Mouse (Mus musculus): ENCODE data around the gene Nktr. TPM values are rescaled to one million over a fixed set of nuclear protein-coding genes. Genes with fewer than 3 reads are reported as not detected.

Gene Nktr
- polyA plus RNA-seq, 1 experiment from 2014 or later: 64.1 TPM

- 55% methylated on average over 10 of the region's 10 CpGs for WGBS
- peak overlapping the region; percentile 95 for H3K9ac ChIP-seq
- H3K4me3 ChIP-seq (replicated peaks; ENCODE audit: low read length): peak overlapping the region; percentile 94
- H3K27ac ChIP-seq: peak overlapping the region; percentile 87
- H3K9me3 ChIP-seq (ENCODE audit: control insufficient read depth, low read length): no peaks in the 10 kb centered on the region
- H3K4me2 ChIP-seq (replicated peaks): peak overlapping the region; percentile 93
- ATAC-seq (ENCODE audit: low FRiP score) (no peak), DNase-seq (ENCODE audit: low spot score) (no peak)
- peaks cover 32% of the 10 kb centered on the region for H3K4me1 ChIP-seq (replicated peaks; ENCODE audit: control insufficient read depth, insufficient read depth, low read length)
- H3K27me3 ChIP-seq (ENCODE audit: control insufficient read depth, insufficient read depth, low read length): no peaks in the 10 kb centered on the region
- H3K36me3 ChIP-seq (replicated peaks; ENCODE audit: control insufficient read depth, insufficient read depth): peaks cover 45% of the 10 kb centered on the region
These were observed 39.2 kb downstream of the Nktr start for GRCm38 (mm10) chr9:121757835-121758814.

GRCm38 (mm10) chr9:121759091-121760081 is 40.4 kb downstream of the Nktr start, which contains the start of gene Zfp651:
Gene Zfp651, plus strand, starts transcription at chr9:121759330.
- peak within 1 kb of the TSS; percentile 87 for H3K27ac ChIP-seq
- peaks cover 45% of the 10 kb centered on the region for H3K36me3 ChIP-seq (replicated peaks; ENCODE audit: control insufficient read depth, insufficient read depth)
- H3K27me3 ChIP-seq (ENCODE audit: control insufficient read depth, insufficient read depth, low read length): no peaks in the 10 kb centered on the region
- peak; percentile 85 for ATAC-seq (ENCODE audit: low FRiP score)
- H3K9ac ChIP-seq: peak within 1 kb of the TSS; percentile 95
- no peaks in the 10 kb centered on the region for H3K9me3 ChIP-seq (ENCODE audit: control insufficient read depth, low read length)
- DNase-seq (ENCODE audit: low spot score): peak; percentile 79
- under 1% methylated on average over 63 of the region's 97 CpGs for WGBS
- H3K4me2 ChIP-seq (replicated peaks): peak within 1 kb of the TSS; percentile 93
- peak within 1 kb of the TSS; percentile 94 for H3K4me3 ChIP-seq (replicated peaks; ENCODE audit: low read length)
- H3K4me1 ChIP-seq (replicated peaks; ENCODE audit: control insufficient read depth, insufficient read depth, low read length): peaks cover 32% of the 10 kb centered on the region

GRCm38 (mm10) chr9:121760271-121761090 is 41.5 kb downstream of the Nktr start:
- peak overlapping the region; percentile 94 for H3K4me3 ChIP-seq (replicated peaks; ENCODE audit: low read length)
- H3K27ac ChIP-seq: peak overlapping the region; percentile 87
- peaks cover 45% of the 10 kb centered on the region for H3K36me3 ChIP-seq (replicated peaks; ENCODE audit: control insufficient read depth, insufficient read depth)
- no peaks in the 10 kb centered on the region for H3K27me3 ChIP-seq (ENCODE audit: control insufficient read depth, insufficient read depth, low read length)
- peaks cover 32% of the 10 kb centered on the region for H3K4me1 ChIP-seq (replicated peaks; ENCODE audit: control insufficient read depth, insufficient read depth, low read length)
- no peaks in the 10 kb centered on the region for H3K9me3 ChIP-seq (ENCODE audit: control insufficient read depth, low read length)
- ATAC-seq (ENCODE audit: low FRiP score): peak; percentile 22
- H3K9ac ChIP-seq: peak overlapping the region; percentile 95
- DNase-seq (ENCODE audit: low spot score): peak; percentile 50
- WGBS: under 1% methylated on average over 41 of the region's 43 CpGs
- peak overlapping the region; percentile 93 for H3K4me2 ChIP-seq (replicated peaks)

GRCm38 (mm10) chr9:121761091-121761665 is 42.2 kb downstream of the Nktr start:
- peak overlapping the region; percentile 87 for H3K27ac ChIP-seq
- DNase-seq (ENCODE audit: low spot score) (no peak), ATAC-seq (ENCODE audit: low FRiP score) (no peak)
- WGBS: 59% methylated on average over 10 of the region's 10 CpGs
- H3K4me2 ChIP-seq (replicated peaks): peak overlapping the region; percentile 93
- H3K4me3 ChIP-seq (replicated peaks; ENCODE audit: low read length): peak overlapping the region; percentile 94
- peak overlapping the region; percentile 95 for H3K9ac ChIP-seq
- peaks cover 45% of the 10 kb centered on the region for H3K36me3 ChIP-seq (replicated peaks; ENCODE audit: control insufficient read depth, insufficient read depth)
- no peaks in the 10 kb centered on the region for H3K9me3 ChIP-seq (ENCODE audit: control insufficient read depth, low read length)
- H3K27me3 ChIP-seq (ENCODE audit: control insufficient read depth, insufficient read depth, low read length): no peaks in the 10 kb centered on the region
- H3K4me1 ChIP-seq (replicated peaks; ENCODE audit: control insufficient read depth, insufficient read depth, low read length): peaks cover 32% of the 10 kb centered on the region

GRCm38 (mm10) chr9:121761787-121762186 is 42.8 kb downstream of the Nktr start:
- ATAC-seq (ENCODE audit: low FRiP score): no peak
- H3K27ac ChIP-seq: no peak overlapping the region
- H3K4me3 ChIP-seq (replicated peaks; ENCODE audit: low read length): no peak overlapping the region
- peaks cover 32% of the 10 kb centered on the region for H3K4me1 ChIP-seq (replicated peaks; ENCODE audit: control insufficient read depth, insufficient read depth, low read length)
- 0 out of 2 replicates have a peak overlapping the region, but pooled peaks have one; percentile 18 for H3K4me2 ChIP-seq (replicated peaks)
- no peaks in the 10 kb centered on the region for H3K9me3 ChIP-seq (ENCODE audit: control insufficient read depth, low read length)
- DNase-seq (ENCODE audit: low spot score): no peak
- 59% methylated on average over 8 of the region's 8 CpGs for whole genome bisulfite sequencing
- H3K27me3 ChIP-seq (ENCODE audit: control insufficient read depth, insufficient read depth, low read length): no peaks in the 10 kb centered on the region
- peaks cover 44% of the 10 kb centered on the region for H3K36me3 ChIP-seq (replicated peaks; ENCODE audit: control insufficient read depth, insufficient read depth)
- peak overlapping the region; percentile 26; the same call in 1 of the 2 replicates for H3K9ac ChIP-seq

GRCm38 (mm10) chr9:121762248-121762647 is 43.3 kb downstream of the Nktr start:
- no peaks in the 10 kb centered on the region for H3K27me3 ChIP-seq (ENCODE audit: control insufficient read depth, insufficient read depth, low read length)
- H3K27ac ChIP-seq: no peak overlapping the region
- DNase-seq (ENCODE audit: low spot score) (no peak), ATAC-seq (ENCODE audit: low FRiP score) (no peak)
- no peak overlapping the region for H3K4me2 ChIP-seq (replicated peaks)
- H3K36me3 ChIP-seq (replicated peaks; ENCODE audit: control insufficient read depth, insufficient read depth): peaks cover 46% of the 10 kb centered on the region
- no peaks in the 10 kb centered on the region for H3K9me3 ChIP-seq (ENCODE audit: control insufficient read depth, low read length)
- WGBS: 89% methylated on average over 10 of the region's 10 CpGs
- H3K4me3 ChIP-seq (replicated peaks; ENCODE audit: low read length): no peak overlapping the region
- no peak overlapping the region for H3K9ac ChIP-seq
- H3K4me1 ChIP-seq (replicated peaks; ENCODE audit: control insufficient read depth, insufficient read depth, low read length): peaks cover 32% of the 10 kb centered on the region

- Histone ChIP-seq H3K36me3 (replicated peaks; ENCODE audit: control insufficient read depth, insufficient read depth) (peaks cover 51% of the 10 kb centered on the region), H3K27ac (no peak overlapping the region), H3K9ac (no peak overlapping the region), H3K4me3 (replicated peaks; ENCODE audit: low read length) (no peak overlapping the region), H3K4me1 (replicated peaks; ENCODE audit: control insufficient read depth, insufficient read depth, low read length) (peaks cover 31% of the 10 kb centered on the region), H3K27me3 (ENCODE audit: control insufficient read depth, insufficient read depth, low read length) (no peaks in the 10 kb centered on the region), H3K9me3 (ENCODE audit: control insufficient read depth, low read length) (no peaks in the 10 kb centered on the region), H3K4me2 (replicated peaks) (no peak overlapping the region)
- ATAC-seq (ENCODE audit: low FRiP score) (no peak), DNase-seq (ENCODE audit: low spot score) (no peak)
- WGBS: 89% methylated on average over 25 of the region's 25 CpGs
These were observed 43.8 kb downstream of the Nktr start for GRCm38 (mm10) chr9:121762761-121763160.

- no peaks in the 10 kb centered on the region for H3K27me3 ChIP-seq (ENCODE audit: control insufficient read depth, insufficient read depth, low read length)
- no peak overlapping the region for H3K4me3 ChIP-seq (replicated peaks; ENCODE audit: low read length)
- ATAC-seq (ENCODE audit: low FRiP score) (no peak), DNase-seq (ENCODE audit: low spot score) (no peak)
- H3K36me3 ChIP-seq (replicated peaks; ENCODE audit: control insufficient read depth, insufficient read depth): peaks cover 60% of the 10 kb centered on the region
- peaks cover 22% of the 10 kb centered on the region for H3K4me1 ChIP-seq (replicated peaks; ENCODE audit: control insufficient read depth, insufficient read depth, low read length)
- 89% methylated on average over 19 of the region's 19 CpGs for WGBS
- no peak overlapping the region for H3K27ac ChIP-seq
- no peaks in the 10 kb centered on the region for H3K9me3 ChIP-seq (ENCODE audit: control insufficient read depth, low read length)
- H3K4me2 ChIP-seq (replicated peaks): no peak overlapping the region
- no peak overlapping the region for H3K9ac ChIP-seq
These were observed 44.7 kb downstream of the Nktr start for GRCm38 (mm10) chr9:121763716-121764115.
